Mouse (Mus musculus): Measurements from ENCODE around the gene Irf7.
A peak's percentile ranks its signal among the peaks of the same experiment; 100 is the strongest.
"Not testable (repeated sequence)": the region's sequence is repeated elsewhere in the genome, so short reads cannot be mapped to it uniquely, and the experiment has no call there.

The Irf7 gene

DNA sequence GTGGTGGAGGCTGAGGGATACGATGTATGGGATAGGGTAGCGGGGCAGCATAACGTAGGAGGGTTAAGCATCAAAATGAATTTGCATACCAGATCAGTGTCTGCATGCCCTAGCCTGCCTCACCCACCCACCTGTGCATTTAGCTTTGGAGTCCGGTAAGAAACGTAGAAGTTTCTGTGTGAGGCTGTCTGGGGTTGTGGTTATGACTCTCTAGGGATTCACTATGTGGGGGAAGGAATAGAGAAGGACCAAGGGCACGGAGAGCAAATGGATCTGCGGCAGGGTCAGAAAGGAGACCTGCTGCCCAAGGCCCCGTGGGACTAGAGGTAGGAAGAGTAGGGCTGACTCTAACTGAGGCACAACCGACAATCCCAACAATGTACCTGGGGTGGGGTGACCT is 9.1 kb upstream of the Irf7 start:
- DNase-seq (ENCODE audit: low spot score), result no peak

DNA sequence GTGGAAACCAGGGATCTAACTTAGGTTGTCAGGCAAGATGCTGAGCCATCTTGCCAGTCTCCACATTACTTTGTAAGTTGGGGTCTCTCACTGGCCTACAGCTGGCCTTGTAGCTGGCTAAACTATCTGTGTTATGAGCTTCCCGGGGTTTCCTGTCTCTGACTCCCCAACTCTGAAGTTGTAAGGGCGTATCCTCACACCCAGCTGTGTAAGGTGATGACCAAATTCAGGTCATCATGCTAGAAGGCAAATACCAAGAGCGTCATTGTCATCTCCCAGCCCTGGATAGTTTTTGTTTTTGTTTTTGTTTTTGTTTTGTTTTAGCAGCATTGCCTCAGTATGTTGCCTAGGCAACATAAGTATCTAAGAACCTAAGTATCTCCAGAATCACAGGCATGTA is 4.3 kb upstream of the Irf7 start:
- no peak for DNase-seq (ENCODE audit: low spot score)

DNA sequence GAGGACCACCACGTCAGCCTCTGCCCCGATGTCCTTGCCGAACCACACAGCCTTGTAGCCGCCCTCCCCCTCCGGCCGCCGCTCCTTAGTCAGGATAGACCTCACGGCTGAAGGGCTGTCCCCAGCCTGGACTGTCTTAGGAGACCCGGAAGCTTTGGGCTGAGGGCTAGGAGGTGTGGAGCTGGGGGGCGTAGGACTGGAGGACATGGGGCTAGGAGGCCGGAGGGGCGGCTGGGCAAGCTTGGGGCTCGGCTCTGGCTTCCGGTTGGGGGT is 2.9 kb upstream of the Irf7 start:
- no peak for DNase-seq (ENCODE audit: low spot score)

DNA sequence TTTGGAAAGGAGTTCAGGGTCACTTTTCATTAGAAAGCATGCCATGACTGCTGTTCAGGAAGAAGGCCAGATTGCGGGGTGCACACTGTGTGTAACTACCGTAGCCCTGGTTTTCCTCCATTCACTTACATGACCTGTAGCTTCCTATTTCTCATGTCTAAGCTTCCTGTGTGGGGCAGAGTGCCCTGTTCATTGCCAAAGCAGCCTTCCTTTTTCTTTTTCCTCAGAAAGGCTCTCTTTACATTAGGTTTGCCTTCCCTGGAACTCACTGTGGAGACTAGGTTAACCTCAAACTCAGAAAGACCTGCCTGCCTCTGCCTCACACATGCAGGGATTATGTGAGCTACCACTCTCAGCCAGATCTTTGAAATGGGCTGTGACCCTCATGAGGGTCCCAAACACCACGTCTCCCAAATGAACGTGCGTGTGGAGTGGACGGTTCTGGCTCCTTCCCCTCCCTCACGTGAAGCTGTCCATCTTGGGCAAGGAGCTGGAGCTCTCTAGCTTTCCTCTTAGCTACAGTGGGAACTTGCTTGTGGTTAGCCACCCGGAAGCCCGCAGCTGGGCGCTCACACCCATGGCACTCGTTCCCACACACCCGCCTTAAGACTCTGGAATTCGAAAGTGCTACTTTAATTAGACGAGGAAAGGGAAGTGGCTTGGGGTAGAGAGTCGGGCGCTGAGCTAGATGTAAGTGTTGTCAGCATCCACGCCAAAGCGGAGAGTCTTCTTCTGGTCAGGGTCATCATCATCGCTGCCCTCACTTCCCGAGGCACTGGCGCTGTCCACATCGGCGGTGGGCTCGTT is 2.4 kb upstream of the Irf7 start:
- DNase-seq (ENCODE audit: low spot score), result no peak

DNA sequence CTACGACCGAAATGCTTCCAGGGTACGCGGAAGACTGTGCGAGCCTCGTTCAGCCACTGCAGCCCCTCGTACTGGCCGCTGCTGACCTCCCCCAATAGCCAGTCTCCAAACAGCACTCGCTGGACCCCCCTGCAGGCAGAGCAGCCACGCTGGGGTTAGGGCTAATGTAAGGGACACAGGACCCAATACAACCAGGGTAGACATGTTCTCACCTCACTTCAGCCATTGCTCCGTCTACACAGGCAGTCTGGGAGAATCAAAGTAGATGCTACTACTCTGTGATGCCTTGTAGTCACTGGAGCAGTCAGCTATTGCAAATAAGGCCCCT is 906 bp downstream of the Irf7 start:
- DNase-seq (ENCODE audit: low spot score), result no peak

DNA sequence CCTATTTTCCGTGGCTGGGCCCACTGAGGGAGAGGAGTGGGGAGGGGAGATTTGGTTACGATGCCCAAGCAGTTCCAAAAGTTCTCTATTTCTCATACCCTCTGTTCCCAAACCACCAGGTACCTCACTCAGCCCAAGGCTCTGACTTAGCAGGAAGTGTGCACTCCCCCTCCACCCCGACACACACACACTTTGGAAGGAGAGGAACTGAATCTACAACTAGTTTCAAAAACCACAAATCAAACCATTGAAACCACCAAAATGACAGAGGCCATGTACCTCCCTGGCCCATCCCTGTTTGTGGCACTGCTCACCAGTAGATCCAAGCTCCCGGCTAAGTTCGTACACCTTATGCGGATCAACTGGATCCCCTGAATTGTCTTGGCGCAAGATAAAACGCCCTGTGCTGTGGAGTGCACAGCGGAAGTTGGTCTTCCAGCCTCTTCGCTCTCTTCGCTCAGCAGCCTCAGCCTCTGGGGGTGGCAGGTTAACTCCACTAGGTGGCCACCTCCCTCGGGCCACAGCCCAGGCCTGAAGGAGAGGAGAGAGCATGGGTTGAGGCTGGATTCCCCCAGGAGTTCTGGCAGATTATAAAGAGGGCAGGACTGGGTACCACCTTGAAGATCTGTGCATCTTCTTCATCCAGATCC is 1.4 kb downstream of the Irf7 start:
- no peak for DNase-seq (ENCODE audit: low spot score)

DNA sequence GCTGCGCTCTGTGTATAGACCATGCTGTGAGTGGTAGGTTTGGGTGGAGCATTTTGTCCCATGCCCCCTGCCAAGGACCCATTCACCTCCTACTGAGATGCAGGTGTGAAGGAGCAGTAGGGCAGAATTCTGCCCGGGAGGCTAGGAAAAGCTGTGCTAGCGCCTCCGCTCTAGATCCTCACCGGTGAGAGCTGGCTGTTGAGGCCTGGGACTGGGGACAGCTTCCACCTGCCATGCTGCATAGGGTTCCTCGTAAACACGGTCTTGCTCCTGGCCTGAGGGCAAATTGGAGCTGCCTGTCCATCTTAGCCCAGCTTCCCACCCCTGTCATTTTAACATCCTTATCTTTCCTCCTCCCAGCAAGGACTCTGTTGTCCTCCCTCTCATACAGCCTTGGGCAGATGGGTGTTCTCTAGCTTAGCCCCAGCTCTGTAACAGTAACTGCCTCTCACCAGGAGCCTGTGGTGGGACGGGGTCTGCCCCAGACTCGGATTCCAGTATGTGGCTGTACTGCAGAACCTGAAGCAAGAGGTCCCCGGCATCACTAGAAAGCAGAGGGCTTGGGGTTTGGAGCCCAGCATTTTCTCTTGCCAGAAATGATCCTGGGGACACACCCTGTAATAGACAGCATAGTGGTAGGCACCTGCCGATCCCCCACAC is 2.1 kb downstream of the Irf7 start:
- DNase-seq (ENCODE audit: low spot score), result no peak

DNA sequence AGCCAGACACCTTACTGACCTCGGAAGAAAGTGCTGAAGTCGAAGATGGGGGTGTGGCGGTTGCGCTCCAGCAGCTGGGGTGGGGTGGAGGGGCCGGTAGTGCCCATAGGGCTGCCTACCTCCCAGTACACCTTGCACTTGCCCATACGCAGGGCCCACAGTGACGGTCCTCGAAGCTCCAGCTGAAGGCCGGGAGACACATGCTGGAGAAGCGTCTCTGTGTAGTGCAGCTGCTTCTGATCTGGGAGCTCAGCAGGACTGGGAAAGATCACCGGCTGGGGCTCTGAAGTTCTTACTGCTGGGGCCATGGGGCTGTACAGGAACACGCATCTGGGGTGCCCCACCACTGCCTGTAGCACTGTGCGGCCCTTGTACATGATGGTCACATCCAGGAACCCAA is 2.6 kb downstream of the Irf7 start:
- DNase-seq (ENCODE audit: low spot score), result no peak

DNA sequence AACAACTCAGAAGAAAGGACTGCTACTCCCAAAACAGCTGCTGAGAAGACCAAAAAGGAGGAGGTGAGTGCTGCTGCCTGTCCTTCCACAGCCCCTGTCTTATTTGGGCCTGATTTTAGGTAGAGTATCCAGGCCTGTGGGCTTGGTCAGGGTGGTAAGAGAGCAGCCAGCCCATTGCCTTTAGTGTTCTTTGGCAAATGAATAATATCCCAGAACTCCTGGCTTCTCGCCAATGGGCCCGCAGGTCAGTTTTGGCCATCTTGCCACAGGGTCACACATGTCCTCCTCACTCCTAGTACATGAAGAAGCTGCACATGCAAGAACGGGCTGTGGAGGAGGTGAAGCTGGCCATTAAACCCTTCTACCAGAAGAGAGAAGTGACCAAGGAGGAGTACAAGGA is 4.8 kb downstream of the Irf7 start:
- no peak for DNase-seq (ENCODE audit: low spot score)

DNA sequence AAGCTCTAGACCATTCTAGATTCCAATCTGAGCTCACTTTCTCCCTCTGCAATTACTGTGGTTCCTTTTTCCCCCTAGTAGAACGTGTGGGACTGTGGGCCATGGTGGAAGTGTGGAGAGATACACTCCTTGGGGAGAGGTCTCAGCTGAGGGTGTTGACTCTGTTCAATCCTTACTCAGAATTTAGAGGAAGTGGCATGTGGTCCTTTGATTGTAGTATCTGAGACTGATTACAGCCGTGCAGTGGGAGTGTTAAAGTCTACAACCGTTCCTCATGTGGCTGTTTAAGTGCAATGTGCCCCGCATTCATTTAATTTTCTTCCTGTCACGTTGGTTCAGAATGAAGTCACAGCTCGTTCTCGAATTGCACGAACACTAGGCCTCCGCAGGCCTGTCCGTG is 10.1 kb downstream of the Irf7 start:
- DNase-seq (ENCODE audit: low spot score), result no peak

DNA sequence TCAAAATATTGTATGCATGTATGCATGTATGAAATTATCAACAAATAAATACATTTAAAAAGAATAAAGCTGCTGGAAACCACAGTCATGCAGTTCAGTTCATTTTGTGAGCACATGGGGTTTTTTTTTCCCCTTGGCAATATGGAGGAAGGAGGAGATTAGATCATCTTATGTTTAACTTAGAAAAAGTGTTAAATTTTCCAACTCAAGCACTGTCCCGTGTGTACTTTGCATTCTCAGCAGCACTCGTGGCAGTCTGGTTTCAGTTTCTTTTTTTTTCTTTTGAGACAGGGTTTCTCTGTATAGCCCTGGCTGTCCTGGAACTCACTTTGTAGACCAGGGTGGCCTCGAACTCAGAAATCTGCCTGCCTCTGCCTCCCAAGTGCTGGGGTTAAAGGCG is 15.8 kb downstream of the Irf7 start:
- DNase-seq (ENCODE audit: low spot score), result not testable (repeated sequence)

DNA sequence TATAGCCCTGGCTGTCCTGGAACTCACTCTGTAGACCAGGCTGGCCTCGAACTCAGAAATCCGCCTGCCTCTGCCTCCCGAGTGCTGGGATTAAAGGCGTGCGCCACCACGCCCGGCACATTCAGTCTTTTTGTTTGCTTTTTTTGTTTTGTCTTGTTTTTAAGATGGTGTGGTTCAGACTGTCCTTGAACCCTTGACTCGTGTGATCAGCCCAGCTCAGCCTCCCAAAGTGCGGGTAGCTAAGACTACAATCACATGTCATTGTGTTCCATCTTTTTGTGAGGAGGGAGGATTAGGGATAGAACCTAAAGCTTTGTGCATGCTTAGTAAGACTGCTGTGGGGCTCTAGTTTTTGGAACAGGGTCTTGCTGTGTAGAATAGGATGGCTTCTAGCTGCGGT is 34.7 kb downstream of the Irf7 start:
- DNase-seq (ENCODE audit: low spot score), result no peak

DNA sequence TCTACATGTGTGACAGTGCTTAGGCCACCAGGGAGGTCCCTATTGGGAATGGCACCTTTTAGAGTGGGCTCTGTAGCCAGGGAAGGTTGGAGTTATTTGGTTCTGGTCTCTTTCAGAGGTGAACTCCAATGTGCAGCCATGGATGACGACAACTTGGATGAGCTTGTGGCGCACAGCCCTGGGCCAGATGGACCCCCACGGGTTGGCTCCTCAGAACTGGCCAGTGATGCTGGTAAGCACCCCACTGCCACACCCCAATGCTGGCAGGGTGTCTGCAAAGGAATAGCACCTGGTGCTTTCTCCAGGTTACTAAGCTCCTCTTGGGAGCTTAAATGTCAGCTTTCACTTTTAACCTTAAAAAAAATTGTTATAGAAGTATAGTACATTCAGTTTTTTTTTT is 35.2 kb downstream of the Irf7 start:
- DNase-seq (ENCODE audit: low spot score), result no peak

DNA sequence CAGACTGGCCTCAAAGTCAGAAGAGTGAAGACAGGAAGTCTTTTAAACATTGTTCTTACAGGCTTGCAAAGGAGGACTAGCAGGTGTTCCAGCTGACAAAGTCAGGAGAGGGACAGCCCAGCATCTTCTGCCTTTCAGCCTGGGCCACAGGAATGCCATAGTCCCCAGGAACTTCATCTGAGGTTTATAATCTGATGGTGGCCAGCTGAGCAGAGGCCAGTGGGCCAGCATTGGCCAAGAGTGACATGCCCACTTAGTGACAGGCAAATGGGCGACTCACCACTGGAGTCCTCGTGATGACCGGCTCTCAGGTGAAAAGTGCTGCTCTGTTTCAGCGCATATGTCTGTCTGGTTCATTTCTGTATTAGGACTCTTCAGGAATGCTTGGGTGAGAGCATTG is 35.7 kb downstream of the Irf7 start:
- no peak for DNase-seq (ENCODE audit: low spot score)

DNA sequence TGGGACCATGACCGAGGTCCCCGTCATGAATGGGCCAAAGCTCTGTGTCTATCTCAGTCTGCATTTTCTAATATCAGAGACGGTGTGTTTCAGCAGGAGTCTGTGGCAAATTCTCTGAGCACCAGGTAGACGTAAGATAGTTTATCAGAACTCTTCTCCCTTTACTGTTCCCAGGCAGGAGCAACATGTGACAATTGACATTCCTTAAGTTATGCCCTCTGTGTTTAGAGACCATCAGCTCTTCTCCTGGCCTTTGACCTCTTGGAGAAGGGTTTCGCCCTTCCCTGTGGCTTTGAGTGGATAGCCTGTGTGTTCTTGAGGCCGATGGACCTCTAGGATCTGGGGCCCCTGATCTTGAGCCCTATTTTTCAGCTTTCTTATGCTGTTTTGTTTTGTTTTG is 36.6 kb downstream of the Irf7 start:
- DNase-seq (ENCODE audit: low spot score), result no peak

DNA sequence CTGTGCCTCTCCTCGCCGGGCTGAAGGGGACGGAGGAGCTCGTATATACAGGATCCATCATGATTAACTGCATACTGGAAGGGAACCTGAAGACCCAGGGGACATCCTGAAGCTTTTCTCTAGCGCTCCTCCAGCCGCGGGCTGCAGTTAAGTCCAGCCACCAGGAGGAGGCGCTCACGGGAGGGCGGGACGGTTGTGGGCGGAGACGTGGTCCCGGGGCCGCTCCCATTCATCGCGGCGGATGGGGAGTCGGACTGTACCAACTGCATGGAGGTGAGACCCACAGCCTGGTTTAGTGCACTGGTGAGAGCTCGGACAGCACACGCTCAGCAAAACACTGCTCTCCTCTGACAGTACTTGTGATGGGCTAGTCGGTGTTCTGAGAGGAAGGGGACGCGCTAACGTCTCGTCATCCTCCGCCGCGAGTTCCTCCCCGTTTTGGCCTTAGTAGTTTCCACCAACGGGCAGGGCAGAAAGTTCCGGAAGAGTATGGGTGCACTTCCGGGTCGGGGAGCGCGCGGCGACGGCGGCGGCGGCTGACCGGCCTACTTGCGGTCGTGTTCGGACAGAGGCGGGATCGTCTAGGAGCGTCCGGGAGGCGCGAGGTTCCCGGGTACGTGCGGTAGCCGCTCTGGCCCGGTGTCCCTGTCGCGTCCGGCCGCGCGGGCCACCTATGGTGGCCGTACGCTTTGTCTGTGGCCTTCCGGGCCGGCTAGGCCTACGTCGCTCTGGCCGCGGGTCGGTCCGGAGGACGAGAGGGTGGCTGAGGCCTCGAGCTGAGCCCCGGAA is 37.8 kb downstream of the Irf7 start, which contains the start of gene Phrf1:
TSS of gene Phrf1 (plus strand) at position 506 of the 789 bp plus-strand sequence.
- DNase-seq (ENCODE audit: low spot score), result peak; percentile 79

DNA sequence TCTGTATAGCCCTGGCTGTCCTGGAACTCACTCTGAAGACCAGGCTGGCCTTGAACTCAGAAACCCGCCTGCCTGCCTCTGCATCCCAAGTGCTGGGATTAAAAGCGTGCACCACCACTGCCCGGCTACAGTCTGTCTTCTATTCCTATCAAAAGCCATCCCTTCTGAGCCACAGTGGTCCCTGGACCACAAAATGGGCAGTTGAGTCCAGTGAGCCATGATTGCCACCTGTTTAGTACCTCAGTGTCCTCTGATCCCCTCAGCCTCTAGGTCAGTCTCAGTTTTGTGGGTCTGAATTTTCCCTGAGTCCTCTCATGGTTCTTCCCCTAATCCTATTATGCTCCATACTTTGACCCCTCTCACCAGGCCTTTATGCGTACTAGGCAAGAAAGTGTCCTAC is 38.5 kb downstream of the Irf7 start:
- no peak for DNase-seq (ENCODE audit: low spot score)

DNA sequence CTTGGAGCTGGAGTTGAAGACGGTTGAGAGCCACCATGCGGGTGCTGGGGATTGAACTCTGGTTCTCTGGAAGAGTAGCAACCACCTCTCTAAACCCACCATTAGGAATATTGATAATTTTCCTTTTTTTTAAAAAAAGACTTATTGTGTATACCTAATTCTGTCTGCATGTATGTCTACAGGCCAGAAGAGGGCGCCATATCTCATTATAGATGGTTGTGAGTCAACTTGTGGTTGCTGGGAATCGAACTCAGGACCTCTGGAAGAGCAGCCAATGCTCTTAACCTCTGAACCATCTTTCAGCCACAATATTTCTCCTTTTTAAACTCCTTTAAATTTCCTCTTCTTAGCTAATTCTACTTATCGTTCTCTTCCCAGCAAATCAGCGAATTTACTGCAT is 39.7 kb downstream of the Irf7 start:
- no peak for DNase-seq (ENCODE audit: low spot score)

DNA sequence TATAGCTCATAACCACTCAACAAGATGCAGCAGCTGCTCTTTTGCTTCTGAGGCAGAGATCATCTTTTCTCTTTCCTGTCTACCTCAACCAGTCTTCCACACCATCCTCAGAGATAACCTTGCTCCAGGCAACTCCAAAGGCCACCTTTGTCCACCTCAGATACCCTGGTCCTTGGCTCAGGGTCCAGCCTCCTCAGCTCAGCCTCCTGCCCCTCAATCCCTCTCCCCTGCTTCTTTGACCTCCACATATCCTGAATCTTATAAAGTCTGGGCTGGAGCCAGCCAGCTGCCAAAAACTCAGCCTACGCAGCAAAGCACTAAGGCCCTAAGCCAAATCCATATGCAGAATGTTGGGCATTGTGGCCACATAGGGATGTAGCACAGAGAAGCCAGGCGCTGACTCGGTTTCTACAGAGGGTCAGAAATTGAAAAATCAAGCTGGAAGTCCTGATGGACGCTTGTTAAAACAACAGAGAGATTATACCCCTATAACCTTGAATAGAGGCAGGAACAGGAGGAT is 43.5 kb downstream of the Irf7 start:
- no peak for DNase-seq (ENCODE audit: low spot score)

DNA sequence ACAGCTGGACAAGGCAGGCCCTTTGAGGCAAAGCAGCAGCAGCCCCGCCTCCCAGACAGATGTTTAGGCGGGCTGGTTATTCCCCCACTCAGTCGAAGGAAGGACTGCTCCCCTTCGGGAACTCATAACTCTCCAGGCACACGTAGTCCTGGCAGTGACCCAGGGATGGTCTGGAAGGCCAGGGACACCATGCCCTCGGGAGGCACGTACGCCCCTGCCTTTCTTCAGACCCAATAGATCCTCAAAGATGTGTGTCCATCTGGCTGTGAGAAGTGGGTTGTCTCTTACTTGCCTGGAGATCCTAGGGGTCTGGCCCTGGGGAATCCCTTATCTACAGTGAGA is 44.2 kb downstream of the Irf7 start:
- DNase-seq (ENCODE audit: low spot score), result no peak

DNA sequence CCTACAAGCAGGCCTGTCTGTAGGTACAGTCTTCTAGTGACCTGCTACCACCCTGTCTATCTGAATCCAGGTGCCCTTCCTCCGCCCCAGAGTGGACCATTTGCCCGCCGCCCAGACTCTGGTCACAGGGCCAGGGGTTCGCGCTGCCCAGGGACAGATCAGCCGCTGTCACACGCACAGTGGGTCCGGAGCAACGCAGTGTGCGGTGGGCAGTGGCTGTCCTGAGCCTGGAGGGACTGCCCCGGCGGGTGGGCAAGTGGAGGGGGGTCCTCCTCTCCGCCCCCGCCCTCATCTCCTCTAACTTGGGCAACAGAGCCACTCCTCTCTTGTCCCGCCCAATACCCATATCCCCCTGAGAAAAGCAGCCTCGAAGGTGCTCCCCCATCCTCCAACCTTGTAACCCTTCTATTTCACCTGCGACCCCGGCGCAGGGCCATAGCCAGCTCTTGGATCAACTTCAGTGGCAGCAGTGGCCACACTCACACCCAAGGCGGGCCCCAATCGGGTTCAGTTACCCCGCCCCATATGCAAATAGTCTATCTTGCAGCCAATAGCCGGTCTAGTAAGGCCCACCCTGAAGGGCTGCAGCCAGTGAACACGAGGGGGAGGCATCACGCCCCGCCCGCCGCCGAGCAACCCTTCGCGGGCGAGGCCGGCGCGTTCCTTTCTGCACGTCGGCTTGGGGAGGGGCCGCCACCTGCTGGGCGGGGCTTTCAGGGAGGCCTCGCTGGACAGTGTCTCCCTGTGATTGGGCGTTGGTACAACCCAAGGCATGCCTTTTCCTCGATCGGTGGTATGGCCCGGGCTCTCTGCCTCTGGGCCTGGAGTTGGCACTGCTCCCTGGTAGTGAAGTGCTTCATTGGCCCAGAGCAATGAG is 44.8 kb downstream of the Irf7 start:
- DNase-seq (ENCODE audit: low spot score), result peak; percentile 93

DNA sequence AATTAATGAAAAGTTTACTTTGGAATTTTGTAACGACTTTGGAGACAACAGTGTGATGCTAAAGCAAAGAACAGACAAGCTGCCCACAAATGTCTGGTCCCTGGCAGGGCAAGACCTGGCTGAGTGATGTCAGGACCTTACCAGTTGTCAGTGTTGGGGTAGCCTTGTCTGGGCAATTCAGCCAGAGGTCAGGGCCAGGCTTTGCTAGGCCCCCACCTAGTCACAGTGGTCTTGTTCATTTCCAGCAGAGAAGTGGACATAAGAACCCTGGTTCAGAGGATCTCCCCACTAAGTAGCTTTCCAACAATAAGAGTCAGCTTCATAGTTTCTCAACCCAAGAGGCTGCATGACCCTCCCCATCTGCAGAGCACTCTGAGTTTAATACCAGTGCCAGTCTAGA is 45.9 kb downstream of the Irf7 start:
- DNase-seq (ENCODE audit: low spot score), result no peak
